Mouse (Mus musculus) intestine, embryonic 16.5 days (tissue): ENCODE measurements at regions not wholly inside any gene's neighbourhood (a gene's known extent, or its start where the extent isn't known, plus 50 kb on each side); places are given as distances from the start of the nearest gene placed in this dataset.
"Not testable (repeated sequence)": the region's sequence is repeated elsewhere in the genome, so short reads cannot be mapped to it uniquely, and the experiment has no call there.

Experiments used
- ATAC-seq: fragments of 200-750 bp; cut with Nextera tagmentation; 2 replicates; pipeline ENCODE4 v1.8.0; 2017; ENCODE audit warnings: moderate TSS enrichment, moderate library complexity
- H3K27ac ChIP-seq: fragments of 300-500 bp; sonication (generic); 2 replicates; pipeline ENCODE4 v1.5.1; 2014; ENCODE audit warnings: mild to moderate bottlenecking, low read length
- H3K27me3 ChIP-seq: fragments of 300-500 bp; sonication (generic); replicated peaks from 2 replicates; pipeline ENCODE4 v1.6.1; 2014; ENCODE audit warnings: low read length, control low read depth, mixed read lengths; ENCODE audit not compliant: control insufficient read depth, insufficient read depth
- H3K36me3 ChIP-seq: fragments of 300-500 bp; sonication (generic); 2 replicates; pipeline ENCODE4 v1.6.1; 2014; ENCODE audit warnings: low read length, control low read depth; ENCODE audit not compliant: control insufficient read depth, insufficient read depth
- H3K4me1 ChIP-seq: fragments of 300-500 bp; sonication (generic); 2 replicates; pipeline ENCODE4 v1.6.1; 2014; ENCODE audit warnings: low read length, control low read depth, mixed read lengths; ENCODE audit not compliant: control insufficient read depth, insufficient read depth
- H3K4me2 ChIP-seq: fragments of 300-500 bp; sonication (generic); 2 replicates; pipeline ENCODE4 v1.6.1; 2014; ENCODE audit warnings: low read depth, low read length, control low read depth
- H3K4me3 ChIP-seq: fragments of 300-500 bp; sonication (generic); 2 replicates; pipeline ENCODE4 v1.5.1; 2014; ENCODE audit warnings: mild to moderate bottlenecking, low read length
- H3K9ac ChIP-seq: fragments of 300-500 bp; sonication (generic); 2 replicates; pipeline ENCODE4 v1.6.1; 2014; ENCODE audit warnings: low read depth, low read length
- H3K9me3 ChIP-seq: fragments of 300-500 bp; sonication (generic); 2 replicates; pipeline ENCODE4 v1.6.1; 2016; ENCODE audit warnings: low read length, control low read depth; ENCODE audit not compliant: control insufficient read depth
- WGBS: fragments of 180-500 bp; shearing (Covaris S2); extraction: QIAGEN DNeasy Blood & Tissue Kit; methylation state at CpG from one replicate; pipeline ENCODE4 v1.1.7; 2014; 5-methylcytosine and 5-hydroxymethylcytosine counted together

- WGBS = 59% methylated on average over 2 of the region's 2 CpGs
- Histone ChIP-seq H3K9ac (no peak overlapping the region), H3K27ac (no peak overlapping the region), H3K4me2 (no peak overlapping the region), H3K27me3 (no peaks in the 10 kb centered on the region), H3K9me3 (no peaks in the 10 kb centered on the region), H3K4me3 (no peak overlapping the region), H3K36me3 (no peaks in the 10 kb centered on the region), H3K4me1 (no peaks in the 10 kb centered on the region)
- ATAC-seq = 0 out of 2 replicates have a peak, but pooled peaks have one; percentile 63
These were observed 61.8 kb upstream of the Prkar2b start for GRCm38 (mm10) chr12:32122915-32123314.

DNA sequence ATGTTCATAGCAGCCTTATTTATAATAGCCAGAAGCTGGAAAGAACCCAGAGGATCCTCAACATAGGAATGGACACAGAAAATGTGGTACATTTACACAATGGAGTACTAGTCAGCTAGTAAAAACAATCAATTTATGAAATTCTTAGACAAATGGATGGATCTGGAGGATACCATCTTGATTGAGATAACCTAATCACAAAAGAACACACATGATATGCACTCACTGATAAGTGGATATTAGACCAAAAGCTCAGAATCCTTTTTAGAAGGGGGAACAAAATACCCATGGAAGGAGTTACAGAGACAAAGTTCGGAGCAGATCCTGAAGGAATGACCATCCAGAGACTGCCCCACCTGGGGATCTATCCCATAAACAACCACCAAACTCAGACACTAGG lies 60.9 kb upstream of the Prkar2b start:
- H3K4me1 ChIP-seq, H3K27me3 ChIP-seq, H3K4me3 ChIP-seq, H3K9me3 ChIP-seq, H3K9ac ChIP-seq, H3K36me3 ChIP-seq, H3K27ac ChIP-seq, ATAC-seq, H3K4me2 ChIP-seq: not testable (repeated sequence)
- WGBS = 86% methylated on average over 1 of the region's 1 CpGs

DNA sequence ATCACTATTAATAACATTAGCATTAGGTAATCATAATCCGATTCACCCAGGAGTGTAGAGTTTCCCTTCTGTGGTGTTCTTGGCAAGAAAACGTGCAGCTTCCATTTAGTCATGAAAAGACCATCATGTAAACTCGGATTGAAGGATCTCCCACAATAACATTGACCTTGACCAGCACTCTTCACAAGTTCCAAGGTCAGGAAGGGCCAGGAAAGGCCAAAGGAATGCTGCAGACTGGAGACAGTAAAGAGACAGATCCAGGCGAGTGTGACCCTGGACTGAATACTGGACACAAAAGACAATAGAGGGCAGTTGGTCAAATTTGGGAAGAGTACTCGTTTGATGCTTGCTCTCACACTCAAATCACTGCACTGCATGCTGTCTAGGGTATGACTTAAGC lies 51.6 kb upstream of the Prkar2b start:
- Histone ChIP-seq H3K27ac (no peak overlapping the region), H3K9me3 (no peaks in the 10 kb centered on the region), H3K4me2 (no peak overlapping the region), H3K36me3 (no peaks in the 10 kb centered on the region), H3K27me3 (no peaks in the 10 kb centered on the region), H3K4me1 (peaks cover 4% of the 10 kb centered on the region; the same call in 1 of the 2 replicates), H3K4me3 (no peak overlapping the region), H3K9ac (no peak overlapping the region)
- WGBS = 61% methylated on average over 5 of the region's 5 CpGs
- ATAC-seq = no peak

GRCm38 (mm10) chr12:32111508-32112119 lies 50.5 kb upstream of the Prkar2b start:
- Histone ChIP-seq H3K4me2 (no peak overlapping the region), H3K36me3 (no peaks in the 10 kb centered on the region), H3K27me3 (no peaks in the 10 kb centered on the region), H3K4me3 (no peak overlapping the region), H3K4me1 (peaks cover 4% of the 10 kb centered on the region; the same call in 1 of the 2 replicates), H3K27ac (0 out of 2 replicates have a peak overlapping the region, but pooled peaks have one; percentile 45), H3K9me3 (no peaks in the 10 kb centered on the region), H3K9ac (0 out of 2 replicates have a peak overlapping the region, but pooled peaks have one; percentile 11)
- ATAC-seq = no peak
- 29% methylated on average over 7 of the region's 7 CpGs for WGBS

- 40% methylated on average over 5 of the region's 5 CpGs for WGBS
- no peaks in the 10 kb centered on the region for H3K36me3 ChIP-seq
- peak; percentile 50; the same call in 1 of the 2 replicates for ATAC-seq
These were observed 49.8 kb upstream of the Prkar2b start for GRCm38 (mm10) chr12:32110903-32111302.

More at GRCm38 (mm10) chr12:32110903-32111302, 49.8 kb upstream of the Prkar2b start:
- H3K27me3 ChIP-seq = no peaks in the 10 kb centered on the region
- no peaks in the 10 kb centered on the region for H3K9me3 ChIP-seq
- no peak overlapping the region for H3K27ac ChIP-seq
- H3K4me2 ChIP-seq = no peak overlapping the region
- H3K4me3 ChIP-seq = no peak overlapping the region
- peaks cover 4% of the 10 kb centered on the region; the same call in 1 of the 2 replicates for H3K4me1 ChIP-seq
- H3K9ac ChIP-seq = no peak overlapping the region
